Mouse (Mus musculus) stomach, embryonic 15.5 days (tissue): ENCODE measurements around the gene Arhgef5. TPM values are rescaled to one million over a fixed set of nuclear protein-coding genes. Genes with fewer than 3 reads are reported as not detected.
A peak's percentile ranks its signal among the peaks of the same experiment; 100 is the strongest.
"Not testable (repeated sequence)": the region's sequence is repeated elsewhere in the genome, so short reads cannot be mapped to it uniquely, and the experiment has no call there.

Experiments
- ATAC-seq: fragments of 200-750 bp; cut with Nextera tagmentation; 2 replicates; pipeline ENCODE4 v1.8.0; 2017; ENCODE audit warnings: low read depth, moderate number of reproducible peaks, moderate TSS enrichment; ENCODE audit not compliant: insufficient read depth, low FRiP score
- H3K27ac ChIP-seq: fragments of 300-500 bp; sonication (generic); 2 replicates; pipeline ENCODE4 v1.5.1; 2015; ENCODE audit warnings: mild to moderate bottlenecking, inconsistent platforms
- H3K27me3 ChIP-seq: fragments of 300-500 bp; sonication (generic); replicated peaks from 2 replicates; pipeline ENCODE4 v1.6.1; 2015; ENCODE audit warnings: inconsistent platforms
- H3K36me3 ChIP-seq: fragments of 300-500 bp; sonication (generic); 2 replicates; pipeline ENCODE4 v1.6.1; 2015; ENCODE audit warnings: inconsistent platforms
- H3K4me1 ChIP-seq: fragments of 300-500 bp; sonication (generic); 2 replicates; pipeline ENCODE4 v1.6.1; 2015; ENCODE audit warnings: inconsistent platforms
- H3K4me2 ChIP-seq: fragments of 300-500 bp; sonication (generic); 2 replicates; pipeline ENCODE4 v1.6.1; 2015; ENCODE audit warnings: mild to moderate bottlenecking, inconsistent platforms
- H3K4me3 ChIP-seq: fragments of 300-500 bp; sonication (generic); replicated peaks from 2 replicates; pipeline ENCODE4 v1.5.1; 2015; ENCODE audit warnings: inconsistent platforms
- H3K9ac ChIP-seq: fragments of 300-500 bp; sonication (generic); 2 replicates; pipeline ENCODE4 v1.6.1; 2015; ENCODE audit warnings: inconsistent platforms
- H3K9me3 ChIP-seq: fragments of 300-500 bp; sonication (generic); 2 replicates; pipeline ENCODE4 v1.6.1; 2016; ENCODE audit warnings: inconsistent platforms
- WGBS: fragments of 180-500 bp; shearing (Covaris S2); methylation state at CpG from one replicate; pipeline ENCODE4 v1.1.7; 2015; 5-methylcytosine and 5-hydroxymethylcytosine counted together
- polyA plus RNA-seq: library from polyadenylated mRNA; unstranded; fragments of >200 nt; fragmentation: Nextera tagmentation; extraction: Ambion mirVana; gene quantifications from 2 replicates; pipeline ENCODE4 v1.2.1, GENCODE M21; 2015

The Arhgef5 gene
- polyA plus RNA-seq, result 17.1 and 18.4 TPM in 2 replicates

DNA sequence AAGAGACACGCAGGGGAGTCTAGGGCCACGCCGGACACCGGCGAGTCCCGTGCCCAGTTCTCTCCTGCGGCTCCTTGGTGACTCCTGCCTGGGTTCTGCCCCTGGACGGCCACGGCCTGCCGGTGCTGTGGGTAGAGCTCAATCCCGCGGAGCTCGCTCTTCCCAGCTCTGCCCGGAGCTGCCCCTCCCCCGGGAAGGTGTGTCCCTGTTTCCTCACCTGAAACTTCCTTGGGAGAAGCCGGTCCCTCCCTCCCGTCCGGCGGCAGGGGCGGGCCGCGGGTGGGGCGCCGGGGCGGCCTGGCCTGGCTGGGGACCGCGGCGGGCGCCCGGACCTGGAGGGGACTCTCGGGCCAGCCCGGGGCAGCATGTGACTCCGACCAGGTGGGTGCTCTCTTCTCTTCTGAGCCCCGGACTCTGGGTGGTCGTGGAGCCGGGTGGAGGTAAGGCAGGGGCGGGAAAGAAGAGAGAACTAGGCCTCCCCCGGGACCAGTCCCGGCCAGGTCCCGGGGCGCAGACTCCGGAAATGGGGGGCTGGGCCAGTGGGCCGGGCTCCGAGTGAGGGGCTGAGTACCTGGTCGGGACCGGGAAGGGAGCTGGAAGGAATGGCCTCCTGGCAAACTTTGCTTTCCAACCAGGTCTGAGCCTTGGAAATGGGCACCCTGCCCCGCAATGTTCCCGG, at the start of gene Arhgef5:
Gene Arhgef5, plus strand, starts transcription at position 220 of the 679 bp plus-strand sequence.
- H3K27me3 ChIP-seq, result no peaks in the 10 kb centered on the region
- H3K9ac ChIP-seq, result peak within 1 kb of the TSS; percentile 40
- no peaks in the 10 kb centered on the region for H3K9me3 ChIP-seq
- H3K27ac ChIP-seq, result peak within 1 kb of the TSS; percentile 74
- ATAC-seq, result peak; percentile 93
- peak within 1 kb of the TSS; percentile 68 for H3K4me3 ChIP-seq
- H3K4me1 ChIP-seq, result no peaks in the 10 kb centered on the region
- under 1% methylated on average over 48 of the region's 48 CpGs for WGBS
- H3K4me2 ChIP-seq, result peak within 1 kb of the TSS; percentile 76
- no peaks in the 10 kb centered on the region for H3K36me3 ChIP-seq

DNA sequence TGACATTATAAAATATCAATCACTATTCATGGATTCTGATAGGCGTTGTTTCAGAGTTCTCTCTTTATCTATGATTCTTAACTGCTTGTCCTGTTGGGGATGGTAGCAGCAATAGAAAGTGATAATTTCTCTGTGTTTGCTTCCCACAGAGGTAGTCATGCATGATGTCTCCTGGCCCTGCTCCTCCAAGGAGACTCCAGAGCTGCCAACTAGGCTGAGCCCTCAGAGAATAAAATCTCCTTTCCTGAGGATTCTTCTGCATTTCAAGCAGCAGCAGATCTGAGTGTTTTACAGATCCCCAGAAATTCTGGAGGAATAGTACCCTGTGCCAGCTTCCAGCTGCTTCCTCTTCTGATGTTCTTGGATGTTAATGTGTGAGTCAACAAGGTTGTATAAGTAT, 34.1 kb upstream of the Arhgef5 start, which contains the start of gene Olfr47:
Gene Olfr47, plus strand, starts transcription at position 275 of the 400 bp plus-strand sequence.
- H3K27ac ChIP-seq, ATAC-seq, H3K9ac ChIP-seq, H3K4me1 ChIP-seq, H3K4me2 ChIP-seq, H3K4me3 ChIP-seq, H3K9me3 ChIP-seq, H3K27me3 ChIP-seq, H3K36me3 ChIP-seq: not testable (repeated sequence)
- 80% methylated on average over 1 of the region's 1 CpGs for WGBS

DNA sequence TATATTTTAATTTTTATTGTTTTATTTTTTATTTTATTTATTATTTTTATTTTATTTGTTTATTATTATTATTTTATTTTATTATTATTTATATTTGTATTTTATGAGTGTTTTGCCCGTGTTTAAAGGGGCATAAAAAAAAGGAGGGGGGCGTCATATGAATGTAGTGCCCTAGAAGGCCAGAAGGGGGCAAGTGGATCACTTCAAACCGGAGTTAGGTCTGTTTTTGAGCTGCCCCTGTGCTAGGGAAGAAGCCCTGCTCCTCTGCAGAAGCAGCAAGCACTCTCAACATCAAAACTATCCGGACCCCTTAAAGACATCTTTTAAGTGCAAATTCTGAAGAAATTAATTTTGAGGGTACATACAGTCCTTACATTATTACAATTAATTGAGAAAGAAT, 23.3 kb upstream of the Arhgef5 start:
- H3K4me3 ChIP-seq, result no peak overlapping the region
- no peak overlapping the region for H3K27ac ChIP-seq
- no peak for ATAC-seq
- H3K4me2 ChIP-seq, result no peak overlapping the region
- H3K9me3 ChIP-seq, result no peaks in the 10 kb centered on the region
- no peaks in the 10 kb centered on the region for H3K36me3 ChIP-seq
- H3K9ac ChIP-seq, result no peak overlapping the region
- no peaks in the 10 kb centered on the region for H3K4me1 ChIP-seq
- H3K27me3 ChIP-seq, result no peaks in the 10 kb centered on the region
- 11% methylated on average over 4 of the region's 4 CpGs for WGBS

DNA sequence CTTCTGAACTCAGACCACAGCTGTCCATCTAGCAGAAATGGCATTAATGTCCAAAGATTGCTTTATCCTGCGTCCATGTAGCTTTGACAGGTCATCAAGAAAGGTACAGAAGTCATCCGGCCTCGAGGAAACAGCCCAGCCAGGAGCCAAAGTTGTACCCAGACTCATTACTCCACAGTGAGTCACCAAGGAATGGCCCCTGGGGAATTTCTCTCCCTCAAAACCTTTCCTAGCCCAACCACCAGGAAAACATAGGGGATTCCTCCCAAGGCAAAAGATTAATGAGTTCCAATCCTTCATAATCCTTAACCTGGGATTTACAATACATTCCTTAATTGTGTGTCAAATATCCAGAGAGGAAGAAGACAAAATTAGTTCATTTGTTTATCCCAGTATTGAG, 18.0 kb upstream of the Arhgef5 start:
- Histone ChIP-seq H3K27me3 (no peaks in the 10 kb centered on the region), H3K4me3 (no peak overlapping the region), H3K36me3 (no peaks in the 10 kb centered on the region), H3K9ac (no peak overlapping the region), H3K27ac (no peak overlapping the region), H3K4me1 (no peaks in the 10 kb centered on the region), H3K9me3 (no peaks in the 10 kb centered on the region), H3K4me2 (no peak overlapping the region)
- ATAC-seq, result no peak
- 54% methylated on average over 3 of the region's 3 CpGs for WGBS

DNA sequence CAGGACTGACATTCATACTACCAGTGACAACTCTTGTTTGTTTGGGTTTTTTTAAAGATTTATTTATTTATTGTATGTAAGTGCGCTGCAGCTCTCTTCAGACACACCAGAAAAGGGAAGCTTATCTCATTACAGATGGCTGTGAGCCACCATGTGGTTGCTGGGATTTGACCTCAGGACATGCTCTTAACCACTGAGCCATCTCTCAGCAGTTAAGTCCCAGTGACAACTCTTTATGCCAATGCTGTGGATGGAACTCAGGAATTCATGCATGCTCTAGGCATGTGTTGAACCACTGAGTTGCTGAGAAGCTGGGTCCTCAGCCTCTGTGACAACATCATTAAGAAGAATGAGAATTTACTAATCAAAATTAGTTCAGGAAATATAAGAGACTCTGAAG, 12.4 kb upstream of the Arhgef5 start:
- 73% methylated on average over 1 of the region's 1 CpGs for WGBS

DNA sequence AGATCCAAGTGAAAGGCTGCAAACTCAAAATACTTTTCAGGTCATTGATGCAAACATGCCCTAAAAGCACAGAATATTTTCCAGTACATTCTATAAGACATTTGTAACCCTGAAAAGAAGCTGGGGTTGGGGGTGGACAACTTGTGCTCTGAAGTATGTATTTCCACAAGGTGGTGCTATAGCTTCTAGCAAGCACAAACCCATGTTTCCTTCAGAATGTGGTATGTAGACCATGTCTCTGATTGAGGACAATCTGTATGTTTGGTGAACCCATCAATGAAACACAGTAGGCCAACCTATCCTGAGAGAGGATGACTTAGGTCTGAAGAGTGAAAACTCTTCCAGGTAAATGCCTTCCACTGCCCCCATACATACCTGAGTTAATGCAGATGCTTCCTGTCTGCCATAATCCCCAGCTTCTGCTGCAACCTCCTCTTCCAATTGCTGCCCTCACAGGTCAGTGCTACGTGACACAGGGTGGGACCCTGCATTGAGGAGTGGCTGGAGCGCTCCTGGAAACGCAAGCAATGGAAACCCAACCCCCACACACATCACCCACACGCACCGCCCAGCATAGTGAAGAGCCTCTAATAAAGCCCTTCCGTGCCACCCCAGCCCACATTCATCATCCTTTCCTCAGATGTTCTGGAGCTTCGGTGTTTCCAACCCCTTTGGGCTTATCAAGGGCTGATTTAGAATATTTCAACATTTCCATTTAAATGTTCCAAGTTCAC, 11.0 kb upstream of the Arhgef5 start:
- Histone ChIP-seq H3K27ac (no peak overlapping the region), H3K4me2 (no peak overlapping the region), H3K4me1 (no peaks in the 10 kb centered on the region), H3K36me3 (no peaks in the 10 kb centered on the region), H3K4me3 (no peak overlapping the region), H3K27me3 (no peaks in the 10 kb centered on the region), H3K9me3 (no peaks in the 10 kb centered on the region), H3K9ac (no peak overlapping the region)
- ATAC-seq, result no peak
- WGBS, result 60% methylated on average over 7 of the region's 7 CpGs

More for the DNA sequence above, 12.4 kb upstream of the Arhgef5 start:
- no peaks in the 10 kb centered on the region for H3K9me3 ChIP-seq
- no peak for ATAC-seq
- no peaks in the 10 kb centered on the region for H3K4me1 ChIP-seq
- no peaks in the 10 kb centered on the region for H3K36me3 ChIP-seq
- H3K4me3 ChIP-seq, result no peak overlapping the region
- H3K4me2 ChIP-seq, result no peak overlapping the region
- no peaks in the 10 kb centered on the region for H3K27me3 ChIP-seq
- no peak overlapping the region for H3K9ac ChIP-seq
- H3K27ac ChIP-seq, result no peak overlapping the region

DNA sequence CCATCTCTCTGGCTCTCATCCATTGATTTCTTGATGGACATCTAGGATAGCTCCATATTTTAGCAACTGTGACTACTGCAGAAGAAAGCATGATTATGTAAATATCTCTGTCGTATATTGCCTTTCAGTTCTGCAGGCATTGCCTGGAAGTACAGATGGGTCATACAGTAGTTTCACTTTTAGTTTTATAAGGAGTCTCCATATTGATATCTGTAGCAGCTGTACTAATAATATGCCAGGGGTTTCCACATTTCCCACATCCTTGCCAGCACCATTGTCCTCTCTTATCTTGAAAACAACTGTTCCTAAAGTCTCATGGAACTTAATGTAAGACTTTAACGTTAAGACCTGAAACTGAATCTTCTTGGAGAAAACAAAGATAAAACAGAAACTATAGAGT, 4.6 kb upstream of the Arhgef5 start:
- H3K4me2 ChIP-seq, result no peak overlapping the region
- no peaks in the 10 kb centered on the region for H3K36me3 ChIP-seq
- no peaks in the 10 kb centered on the region for H3K27me3 ChIP-seq
- no peaks in the 10 kb centered on the region for H3K9me3 ChIP-seq
- no peak overlapping the region for H3K4me3 ChIP-seq
- no peak overlapping the region for H3K9ac ChIP-seq
- 57% methylated on average over 2 of the region's 2 CpGs for WGBS
- ATAC-seq, result no peak
- no peaks in the 10 kb centered on the region for H3K4me1 ChIP-seq
- H3K27ac ChIP-seq, result no peak overlapping the region

DNA sequence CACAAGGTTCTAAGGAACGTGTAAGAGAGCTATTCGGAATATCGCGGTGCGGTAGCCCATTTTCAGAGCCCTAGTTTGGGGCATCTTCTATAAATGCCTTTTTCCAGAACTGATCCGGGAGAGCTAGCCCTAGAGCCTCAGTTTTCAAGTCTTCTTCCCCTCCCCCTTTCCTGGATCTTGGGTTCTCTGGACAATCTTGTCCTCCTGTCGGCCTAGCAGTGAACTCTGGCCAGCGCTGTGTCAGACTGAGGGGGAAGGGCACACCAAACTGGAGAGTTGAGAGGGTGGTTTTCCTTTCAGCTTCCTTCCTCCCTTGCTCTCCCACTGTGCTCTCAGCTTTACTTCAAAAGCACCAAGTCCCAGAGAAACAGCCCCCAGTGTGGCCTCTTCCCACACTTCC, 974 bp downstream of the Arhgef5 start:
- ATAC-seq, result no peak
- Histone ChIP-seq H3K27me3 (no peaks in the 10 kb centered on the region), H3K4me2 (peak overlapping the region; percentile 76), H3K27ac (peak overlapping the region; percentile 74), H3K9ac (peak overlapping the region; percentile 40; the same call in 1 of the 2 replicates), H3K4me3 (peak overlapping the region; percentile 68), H3K9me3 (no peaks in the 10 kb centered on the region), H3K36me3 (no peaks in the 10 kb centered on the region), H3K4me1 (no peaks in the 10 kb centered on the region)
- WGBS, result 5% methylated on average over 8 of the region's 8 CpGs

DNA sequence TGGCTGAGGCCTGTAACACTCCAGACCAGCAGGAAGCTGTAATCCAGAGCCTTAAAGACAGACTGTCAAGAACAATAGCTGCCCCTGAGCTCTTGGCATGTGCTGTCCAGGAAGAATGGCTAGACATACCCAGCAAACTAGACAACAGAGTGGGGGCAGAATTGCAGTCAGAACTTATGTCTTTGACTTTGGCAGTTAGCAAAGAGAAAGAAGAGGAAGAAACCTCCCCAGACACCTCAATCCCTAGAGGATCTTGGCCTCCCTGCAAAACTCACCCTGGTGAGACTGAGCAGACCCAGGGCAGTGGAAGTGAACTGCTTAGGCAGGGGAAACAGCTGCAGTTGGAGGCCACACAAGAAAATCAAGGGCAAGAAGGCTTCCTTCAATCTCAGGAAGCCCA, 7.2 kb downstream of the Arhgef5 start:
- Histone ChIP-seq H3K4me1 (no peaks in the 10 kb centered on the region), H3K4me2 (no peak overlapping the region), H3K4me3 (no peak overlapping the region), H3K9me3 (no peaks in the 10 kb centered on the region), H3K36me3 (peaks cover 15% of the 10 kb centered on the region; the same call in 1 of the 2 replicates), H3K27me3 (no peaks in the 10 kb centered on the region), H3K27ac (no peak overlapping the region), H3K9ac (no peak overlapping the region)
- no peak for ATAC-seq

DNA sequence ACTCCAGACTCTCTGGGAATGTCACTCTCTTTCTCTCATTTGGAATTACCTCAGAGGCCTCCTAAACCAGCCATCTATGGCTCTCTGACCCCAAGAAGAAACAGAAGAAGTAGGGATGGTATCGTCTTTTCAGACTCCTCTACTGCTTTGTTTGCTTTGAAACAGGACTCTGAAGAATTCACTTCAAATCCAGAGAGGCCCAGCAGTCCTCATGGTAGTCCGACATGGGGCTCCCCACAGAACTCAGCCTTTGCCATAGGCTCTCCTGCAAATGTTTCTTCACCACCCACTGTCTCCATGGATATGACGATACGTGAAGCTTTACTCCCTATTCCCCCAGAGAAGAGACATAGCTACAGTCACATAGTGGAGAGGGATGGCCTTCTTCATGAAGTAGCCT, 8.7 kb downstream of the Arhgef5 start:
- H3K36me3 ChIP-seq, result peaks cover 15% of the 10 kb centered on the region; the same call in 1 of the 2 replicates
- ATAC-seq, result no peak
- WGBS, result 84% methylated on average over 4 of the region's 4 CpGs
- no peak overlapping the region for H3K27ac ChIP-seq
- H3K4me2 ChIP-seq, result no peak overlapping the region
- H3K9me3 ChIP-seq, result no peaks in the 10 kb centered on the region
- H3K27me3 ChIP-seq, result no peaks in the 10 kb centered on the region
- no peaks in the 10 kb centered on the region for H3K4me1 ChIP-seq
- H3K4me3 ChIP-seq, result no peak overlapping the region
- H3K9ac ChIP-seq, result no peak overlapping the region

DNA sequence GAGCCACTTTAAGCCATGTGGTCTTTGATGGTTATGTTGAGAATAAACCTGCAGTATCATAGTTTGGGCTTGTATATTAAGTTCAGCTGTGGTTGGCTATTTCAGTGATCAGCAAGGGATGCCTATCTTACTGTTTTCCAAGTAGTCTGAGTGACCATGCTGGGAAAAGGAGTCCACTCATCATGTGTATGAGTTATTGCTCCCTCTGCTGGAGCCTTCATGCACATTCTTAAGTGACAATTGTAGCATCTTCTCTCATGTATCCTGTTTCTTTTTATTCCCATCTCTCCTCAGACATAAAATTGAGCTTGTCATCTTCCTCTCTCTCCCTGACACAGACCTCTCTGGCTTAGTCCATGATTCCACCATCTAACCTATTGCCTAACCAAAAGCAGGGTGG, 12.9 kb downstream of the Arhgef5 start:
- Histone ChIP-seq H3K27me3 (no peaks in the 10 kb centered on the region), H3K27ac (no peak overlapping the region), H3K4me1 (no peaks in the 10 kb centered on the region), H3K36me3 (peaks cover 39% of the 10 kb centered on the region), H3K4me3 (no peak overlapping the region), H3K9me3 (no peaks in the 10 kb centered on the region), H3K9ac (no peak overlapping the region), H3K4me2 (no peak overlapping the region)
- no peak for ATAC-seq

DNA sequence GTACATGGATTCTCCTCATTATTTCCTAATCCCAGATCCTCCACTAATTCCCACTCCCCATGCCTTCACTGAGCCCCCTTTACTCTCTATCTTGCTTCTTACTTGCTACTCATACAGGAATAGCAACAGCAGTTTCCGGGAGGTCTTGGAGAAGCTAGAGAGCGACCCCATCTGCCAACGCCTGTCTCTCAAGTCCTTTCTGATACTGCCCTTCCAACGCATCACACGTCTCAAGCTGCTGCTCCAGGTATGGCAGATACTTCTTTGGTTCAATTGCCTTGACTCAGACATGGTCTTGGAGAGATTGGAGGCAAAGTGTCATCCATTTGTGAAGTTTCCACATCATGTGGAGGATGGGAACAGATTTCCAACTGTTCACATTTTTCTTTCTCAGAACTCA, 15.1 kb downstream of the Arhgef5 start:
- H3K27me3 ChIP-seq, result no peaks in the 10 kb centered on the region
- H3K4me2 ChIP-seq, result no peak overlapping the region
- H3K4me1 ChIP-seq, result no peaks in the 10 kb centered on the region
- no peaks in the 10 kb centered on the region for H3K9me3 ChIP-seq
- no peak overlapping the region for H3K4me3 ChIP-seq
- H3K36me3 ChIP-seq, result peaks cover 24% of the 10 kb centered on the region
- no peak overlapping the region for H3K27ac ChIP-seq
- WGBS, result 94% methylated on average over 5 of the region's 5 CpGs
- no peak for ATAC-seq
- H3K9ac ChIP-seq, result no peak overlapping the region
